Mouse (Mus musculus): Measurements from ENCODE around the gene AW011738. TPM values are rescaled to one million over a fixed set of nuclear protein-coding genes. Genes with fewer than 3 reads are reported as not detected.

The AW011738 gene
- polyA plus RNA-seq, 1 experiment from 2014 or later, result 4.0 TPM

GRCm38 (mm10) chr4:156195927-156196870 lies 6.9 kb upstream of the AW011738 start:
- 6% methylated on average over 35 of the region's 35 CpGs for WGBS
- Histone ChIP-seq H3K4me1 (ENCODE audit: insufficient read depth, low read depth, low read length) (peaks cover 9% of the 10 kb centered on the region), H3K27me3 (replicated peaks; ENCODE audit: insufficient read depth, low read length) (no peaks in the 10 kb centered on the region), H3K4me3 (ENCODE audit: low read depth, low read length) (peak overlapping the region; percentile 93), H3K4me2 (replicated peaks; ENCODE audit: low read depth, low read length) (peak overlapping the region; percentile 97), H3K36me3 (ENCODE audit: insufficient read depth, low read length) (no peaks in the 10 kb centered on the region), H3K9me3 (ENCODE audit: low read length) (no peaks in the 10 kb centered on the region), H3K9ac (replicated peaks; ENCODE audit: low read depth) (peak overlapping the region; percentile 74), H3K27ac (ENCODE audit: low read length) (peak overlapping the region; percentile 84)
- ATAC-seq, result no peak
- DNase-seq (ENCODE audit: low spot score), result peak; percentile 75
- peak; percentile 47; the same call in 1 of the 2 replicates for TF ChIP-seq EP300 (IDR thresholded peaks at IDR 0.05)
- TF ChIP-seq CTCF (IDR thresholded peaks at IDR 0.05), result no peak

GRCm38 (mm10) chr4:156197131-156197828 lies 5.8 kb upstream of the AW011738 start, which contains the start of gene Agrn:
Agrn (minus strand) TSS chr4:156197488.
- Histone ChIP-seq H3K36me3 (ENCODE audit: insufficient read depth, low read length) (no peaks in the 10 kb centered on the region), H3K9me3 (ENCODE audit: low read length) (no peaks in the 10 kb centered on the region), H3K4me3 (ENCODE audit: low read depth, low read length) (peak within 1 kb of the TSS; percentile 93), H3K27ac (ENCODE audit: low read length) (peak within 1 kb of the TSS; percentile 95), H3K4me1 (ENCODE audit: insufficient read depth, low read depth, low read length) (peaks cover 9% of the 10 kb centered on the region), H3K9ac (replicated peaks; ENCODE audit: low read depth) (peak within 1 kb of the TSS; percentile 74), H3K27me3 (replicated peaks; ENCODE audit: insufficient read depth, low read length) (no peaks in the 10 kb centered on the region), H3K4me2 (replicated peaks; ENCODE audit: low read depth, low read length) (peak within 1 kb of the TSS; percentile 97)
- ATAC-seq (peak; percentile 77), DNase-seq (ENCODE audit: low spot score) (peak; percentile 92)
- WGBS, result 0% methylated on average over 8 of the region's 88 CpGs
- no peak for TF ChIP-seq CTCF (IDR thresholded peaks at IDR 0.05)
- TF ChIP-seq EP300 (IDR thresholded peaks at IDR 0.05), result no peak

GRCm38 (mm10) chr4:156197829-156198205 lies 5.3 kb upstream of the AW011738 start:
- H3K36me3 ChIP-seq (ENCODE audit: insufficient read depth, low read length), result no peaks in the 10 kb centered on the region
- 0 out of 2 replicates have a peak overlapping the region, but pooled peaks have one; percentile 32 for H3K9ac ChIP-seq (replicated peaks; ENCODE audit: low read depth)
- no peaks in the 10 kb centered on the region for H3K27me3 ChIP-seq (replicated peaks; ENCODE audit: insufficient read depth, low read length)
- H3K9me3 ChIP-seq (ENCODE audit: low read length), result no peaks in the 10 kb centered on the region
- under 1% methylated on average over 21 of the region's 26 CpGs for whole genome bisulfite sequencing
- peak overlapping the region; percentile 95 for H3K27ac ChIP-seq (ENCODE audit: low read length)
- ATAC-seq (peak; percentile 92), DNase-seq (ENCODE audit: low spot score) (peak; percentile 98)
- H3K4me2 ChIP-seq (replicated peaks; ENCODE audit: low read depth, low read length), result peak overlapping the region; percentile 66
- H3K4me1 ChIP-seq (ENCODE audit: insufficient read depth, low read depth, low read length), result peaks cover 9% of the 10 kb centered on the region
- H3K4me3 ChIP-seq (ENCODE audit: low read depth, low read length), result peak overlapping the region; percentile 93
- TF ChIP-seq EP300 (IDR thresholded peaks at IDR 0.05) (no peak), CTCF (IDR thresholded peaks at IDR 0.05) (peak; percentile 68)

GRCm38 (mm10) chr4:156200623-156201475 lies 2.3 kb upstream of the AW011738 start, which contains the start of gene Isg15:
Isg15 (minus strand) TSS chr4:156200818.
- WGBS, result 46% methylated on average over 10 of the region's 10 CpGs
- H3K9ac ChIP-seq (replicated peaks; ENCODE audit: low read depth), result no peak within 1 kb of the TSS; the same call in 1 of the 2 replicates
- TF ChIP-seq CTCF (IDR thresholded peaks at IDR 0.05), result no peak
- 0 out of 2 replicates have a peak, but pooled peaks have one; percentile 22 for TF ChIP-seq EP300 (IDR thresholded peaks at IDR 0.05)
- H3K27ac ChIP-seq (ENCODE audit: low read length), result peak within 1 kb of the TSS; percentile 32; the same call in 1 of the 2 replicates
- H3K36me3 ChIP-seq (ENCODE audit: insufficient read depth, low read length), result no peaks in the 10 kb centered on the region
- no peaks in the 10 kb centered on the region for H3K9me3 ChIP-seq (ENCODE audit: low read length)
- peak within 1 kb of the TSS; percentile 21 for H3K4me3 ChIP-seq (ENCODE audit: low read depth, low read length)
- 0 out of 2 replicates have a peak, but pooled peaks cover 9% of the 10 kb centered on the region for H3K27me3 ChIP-seq (replicated peaks; ENCODE audit: insufficient read depth, low read length)
- peak; percentile 85 for DNase-seq (ENCODE audit: low spot score)
- ATAC-seq, result no peak
- H3K4me2 ChIP-seq (replicated peaks; ENCODE audit: low read depth, low read length), result peak within 1 kb of the TSS; percentile 42
- no peaks in the 10 kb centered on the region for H3K4me1 ChIP-seq (ENCODE audit: insufficient read depth, low read depth, low read length)

- Histone ChIP-seq H3K4me1 (ENCODE audit: insufficient read depth, low read depth, low read length) (no peaks in the 10 kb centered on the region), H3K9ac (replicated peaks; ENCODE audit: low read depth) (0 out of 2 replicates have a peak overlapping the region, but pooled peaks have one; percentile 56), H3K27ac (ENCODE audit: low read length) (0 out of 2 replicates have a peak overlapping the region, but pooled peaks have one; percentile 80), H3K27me3 (replicated peaks; ENCODE audit: insufficient read depth, low read length) (0 out of 2 replicates have a peak, but pooled peaks cover 9% of the 10 kb centered on the region), H3K4me3 (ENCODE audit: low read depth, low read length) (peak overlapping the region; percentile 58), H3K4me2 (replicated peaks; ENCODE audit: low read depth, low read length) (peak overlapping the region; percentile 90), H3K36me3 (ENCODE audit: insufficient read depth, low read length) (no peaks in the 10 kb centered on the region), H3K9me3 (ENCODE audit: low read length) (no peaks in the 10 kb centered on the region)
- WGBS, result 37% methylated on average over 12 of the region's 12 CpGs
- TF ChIP-seq CTCF (IDR thresholded peaks at IDR 0.05) (no peak), EP300 (IDR thresholded peaks at IDR 0.05) (no peak)
- DNase-seq (ENCODE audit: low spot score) (no peak), ATAC-seq (no peak)
Measured at GRCm38 (mm10) chr4:156202462-156202893, 626 bp upstream of the AW011738 start.

Data from lung, postnatal 0 days (tissue).